Mouse (Mus musculus) right cerebral cortex, postnatal 25 days (tissue): Measurements from ENCODE around the gene Mettl2.
"Not testable (repeated sequence)": the region's sequence is repeated elsewhere in the genome, so short reads cannot be mapped to it uniquely, and the experiment has no call there.

Experiments used
- DNase-seq: peaks from one replicate; pipeline ENCODE4 v3.0.0; 2022

Mettl2 gene

DNA sequence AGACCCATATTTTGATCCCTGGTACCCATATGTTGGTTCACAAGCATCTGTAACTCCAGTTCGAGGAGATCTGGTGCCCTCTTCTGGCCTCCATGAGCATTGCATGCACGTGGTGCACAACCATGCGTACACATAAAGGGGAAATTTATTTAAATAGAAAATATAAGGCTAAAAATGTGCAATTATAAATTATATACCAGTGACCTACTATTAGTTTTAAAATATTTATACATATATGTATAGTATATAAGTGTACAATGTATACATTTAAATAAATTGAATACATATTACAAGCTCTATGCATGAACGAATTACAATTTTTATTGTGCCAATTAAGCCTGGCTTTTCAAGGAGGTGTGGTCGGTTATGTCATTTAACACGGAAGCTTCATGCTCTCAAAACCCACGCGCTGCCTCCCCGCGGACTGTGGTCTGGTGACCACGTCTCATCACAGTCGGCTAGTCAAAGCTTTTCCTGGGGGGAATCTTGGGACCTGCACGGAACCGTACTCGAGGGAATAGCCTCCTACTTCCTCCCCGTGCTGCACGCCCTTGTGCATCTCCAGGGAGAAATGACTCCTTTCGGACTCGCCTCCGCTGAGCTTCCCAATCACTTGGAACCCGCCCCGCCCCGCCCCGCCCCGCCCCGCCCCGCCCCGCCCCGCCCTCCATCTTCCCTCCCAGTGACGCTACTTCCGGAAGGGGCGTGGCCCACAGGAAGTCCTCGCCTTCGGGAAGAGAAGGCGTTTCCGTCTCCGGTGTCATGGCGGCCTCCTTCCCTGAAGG, at the start of gene Mettl2:
Gene Mettl2, plus strand, starts transcription at position 691 of the 785 bp plus-strand sequence.
- DNase-seq, result peak; percentile 84

DNA sequence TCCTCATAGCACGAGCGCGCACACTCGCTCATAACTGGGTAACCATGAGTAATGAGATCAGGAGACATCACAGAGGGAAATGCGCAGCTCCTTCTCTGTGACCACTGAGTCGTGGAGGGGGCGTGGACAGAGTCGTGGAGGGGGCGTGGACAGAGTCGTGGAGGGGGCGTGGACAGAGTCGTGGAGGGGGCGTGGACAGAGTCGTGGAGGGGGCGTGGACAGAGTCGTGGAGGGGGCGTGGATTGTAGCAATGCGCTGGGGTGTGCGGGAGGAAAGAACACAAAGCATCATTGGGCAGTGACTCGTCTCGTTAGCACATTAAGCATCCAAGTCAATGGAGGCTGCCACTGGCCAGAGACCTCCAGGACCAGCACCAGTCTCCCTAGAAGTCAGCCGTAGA, 13.8 kb upstream of the Mettl2 start:
- not testable (repeated sequence) for DNase-seq

DNA sequence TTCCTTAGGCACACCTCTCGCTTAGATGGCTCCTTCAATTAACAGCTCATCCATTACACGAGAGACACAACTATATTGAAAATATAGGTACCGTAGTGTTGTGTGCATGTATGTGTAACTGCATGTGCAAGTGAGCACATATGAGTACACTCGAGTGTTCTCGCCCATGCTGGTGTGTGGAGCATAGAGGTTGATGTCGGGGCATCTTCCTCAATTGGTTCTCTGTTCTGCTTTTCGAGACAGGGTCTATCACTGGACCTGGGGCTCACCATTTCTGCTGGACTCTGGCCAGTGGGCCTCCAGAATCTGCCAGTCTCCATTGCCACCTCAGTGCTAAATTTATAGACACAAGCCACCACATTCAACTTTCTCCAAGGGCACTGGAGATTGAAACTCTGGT, 8.4 kb upstream of the Mettl2 start:
- DNase-seq, result no peak

DNA sequence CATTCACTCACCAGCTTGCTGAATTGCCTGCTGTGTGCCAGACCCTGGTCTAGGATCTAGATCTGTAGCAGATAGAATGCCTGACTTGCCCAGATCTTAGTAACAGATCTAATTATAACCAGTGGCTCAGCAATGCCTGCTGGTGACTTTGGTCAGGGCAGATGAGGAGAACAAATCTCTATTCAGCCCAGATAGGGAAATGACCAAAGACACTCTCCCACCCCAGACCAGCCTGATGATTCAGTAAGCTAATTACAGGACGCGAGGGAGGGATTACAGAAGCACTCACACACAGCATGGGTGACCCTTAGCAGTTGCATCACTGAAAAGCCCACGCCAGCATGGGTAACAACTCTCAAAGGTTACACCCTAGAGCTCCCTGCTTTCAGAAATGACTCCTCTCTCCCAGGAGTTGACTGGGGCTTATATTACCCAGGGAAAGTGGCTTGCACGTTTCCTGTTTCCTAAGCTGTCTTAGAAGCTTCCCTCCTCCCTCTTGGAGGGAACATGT, 5.6 kb upstream of the Mettl2 start:
- no peak for DNase-seq

DNA sequence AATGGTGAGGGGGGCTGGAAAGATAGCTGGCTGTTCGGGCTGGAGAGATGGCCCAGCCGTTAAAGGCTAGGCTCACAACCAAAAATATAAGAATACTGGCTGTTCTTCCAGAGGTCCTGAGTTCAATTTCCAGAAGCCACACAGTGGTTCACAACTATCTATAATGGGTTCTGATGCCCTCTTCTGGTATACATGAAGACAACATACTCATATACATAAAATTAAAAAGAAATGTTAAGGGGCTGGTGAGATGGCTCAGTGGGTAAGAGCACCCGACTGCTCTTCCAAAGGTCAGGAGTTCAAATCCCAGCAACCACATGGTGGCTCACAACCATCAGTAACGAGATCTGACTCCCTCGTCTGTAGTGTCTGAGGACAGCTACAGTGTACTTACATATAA, 4.4 kb upstream of the Mettl2 start:
- DNase-seq, result not testable (repeated sequence)

DNA sequence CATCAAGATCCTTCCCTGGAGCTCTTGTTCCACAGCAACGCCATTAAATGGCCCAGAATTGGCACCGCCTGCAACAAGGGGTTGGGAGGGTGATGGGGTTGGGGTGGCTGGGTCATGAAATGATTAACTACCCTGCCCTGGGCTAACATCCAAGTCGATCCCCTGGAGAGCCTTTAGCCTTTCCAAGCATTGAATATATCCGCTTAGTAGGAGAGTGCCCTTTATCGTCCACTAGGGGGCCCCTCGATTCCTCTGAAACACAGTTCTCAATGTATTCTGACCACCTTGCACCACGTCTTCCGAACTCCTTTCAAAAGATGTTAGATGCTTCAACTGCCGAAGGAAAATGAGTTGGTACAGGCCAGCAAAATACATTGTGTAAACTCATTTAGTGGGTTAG, 2.2 kb upstream of the Mettl2 start:
- no peak for DNase-seq

DNA sequence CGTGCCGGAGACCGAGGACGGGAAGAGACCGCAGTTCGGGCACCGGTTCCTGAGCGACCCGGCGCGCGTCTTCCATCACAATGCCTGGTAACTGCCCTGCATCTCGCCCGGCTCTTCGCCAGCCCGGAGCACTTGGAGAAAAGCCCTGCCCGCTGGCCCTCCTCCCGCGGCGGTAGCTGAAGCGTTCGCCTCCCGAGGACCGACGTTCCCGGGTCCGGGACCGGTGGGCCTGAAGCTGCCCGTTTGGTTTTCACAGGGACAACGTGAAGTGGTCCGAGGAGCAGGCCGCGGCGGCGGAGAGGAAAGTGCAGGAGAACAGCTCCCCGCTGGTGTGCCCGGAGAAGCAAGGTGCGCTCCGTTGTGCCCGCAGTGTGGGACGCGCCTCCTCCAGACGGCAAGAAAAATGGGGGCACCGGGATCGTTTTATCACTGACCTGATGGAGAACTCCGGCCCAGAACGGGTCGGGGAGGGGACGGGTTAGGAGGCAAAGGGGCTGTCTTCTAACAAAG, 350 bp downstream of the Mettl2 start:
- DNase-seq, result no peak

DNA sequence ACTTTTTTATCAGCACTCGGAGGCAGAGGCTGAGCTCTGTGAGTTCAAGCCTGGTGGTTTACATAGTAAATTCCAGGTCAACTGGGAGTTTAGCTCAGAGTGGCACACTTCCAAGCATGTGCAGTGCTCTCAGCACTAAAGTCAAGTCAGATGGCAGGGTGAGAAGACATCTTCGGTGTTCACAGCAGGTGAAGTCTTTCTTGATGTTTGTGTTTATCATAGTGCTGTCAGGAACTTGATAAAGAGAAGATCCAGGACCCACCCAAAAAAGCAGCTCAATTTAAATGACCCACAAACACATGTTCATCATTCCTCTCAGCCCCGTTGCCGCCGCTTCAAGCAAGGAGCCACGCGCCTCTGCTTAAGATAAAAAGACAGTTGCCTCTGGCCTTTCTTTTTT, 9.5 kb downstream of the Mettl2 start:
- DNase-seq, result no peak

DNA sequence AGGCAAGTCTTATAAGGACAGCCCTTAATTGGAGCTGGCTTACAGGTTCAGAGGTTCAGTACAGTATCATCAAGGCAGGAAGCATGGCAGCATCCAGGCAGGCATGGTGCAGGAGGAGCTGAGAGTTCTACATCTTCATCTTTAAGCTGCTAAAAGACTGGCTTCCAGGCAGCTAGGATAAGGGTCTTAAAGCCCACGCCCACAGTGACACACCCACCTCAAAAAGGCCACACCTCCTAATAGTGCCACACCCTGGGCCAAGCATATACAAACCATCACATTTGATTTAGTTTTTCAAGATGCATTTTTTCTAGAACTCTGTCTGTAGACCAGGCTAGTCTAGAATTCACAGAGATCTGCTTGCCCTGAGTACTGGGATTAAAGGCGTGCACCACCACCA, 11.0 kb downstream of the Mettl2 start:
- not testable (repeated sequence) for DNase-seq

DNA sequence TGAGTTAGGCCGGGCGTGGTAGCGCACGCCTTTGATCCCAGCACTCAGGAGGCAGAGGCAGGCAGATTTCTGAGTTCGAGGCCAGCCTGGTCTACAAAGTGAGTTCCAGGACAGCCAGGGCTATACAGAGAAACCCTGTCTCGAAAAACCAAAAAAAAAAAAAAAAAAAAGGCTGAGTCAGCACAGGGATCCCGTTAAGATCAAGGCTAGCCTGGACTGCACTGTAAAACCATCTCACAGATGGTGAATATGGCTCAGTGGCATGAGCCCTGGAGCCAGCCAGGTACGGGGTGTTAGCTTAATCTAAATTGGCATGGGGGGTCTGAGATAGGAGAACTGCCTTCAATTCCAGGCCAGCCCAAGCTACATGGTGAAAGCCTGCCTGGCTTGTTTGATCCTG, 14.3 kb downstream of the Mettl2 start:
- not testable (repeated sequence) for DNase-seq

DNA sequence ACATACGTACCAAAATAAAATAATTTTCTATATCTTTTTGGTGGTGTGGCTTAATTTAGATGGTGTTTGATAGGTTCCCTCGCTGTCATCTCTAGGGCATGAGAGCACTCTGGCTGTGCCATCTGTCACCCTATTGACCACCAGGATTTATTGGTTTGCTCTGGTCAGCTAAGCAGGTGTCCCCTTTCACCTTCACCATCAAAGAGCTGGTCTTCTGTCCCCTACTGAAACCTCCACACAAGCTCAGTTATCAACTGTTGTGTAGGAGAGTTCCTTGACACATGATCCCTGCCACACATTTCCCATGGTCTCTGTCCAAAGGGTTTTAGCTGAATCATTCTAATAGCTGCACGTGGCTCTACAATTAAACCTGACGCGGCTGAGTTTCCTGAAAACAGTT, 14.9 kb downstream of the Mettl2 start:
- no peak for DNase-seq

DNA sequence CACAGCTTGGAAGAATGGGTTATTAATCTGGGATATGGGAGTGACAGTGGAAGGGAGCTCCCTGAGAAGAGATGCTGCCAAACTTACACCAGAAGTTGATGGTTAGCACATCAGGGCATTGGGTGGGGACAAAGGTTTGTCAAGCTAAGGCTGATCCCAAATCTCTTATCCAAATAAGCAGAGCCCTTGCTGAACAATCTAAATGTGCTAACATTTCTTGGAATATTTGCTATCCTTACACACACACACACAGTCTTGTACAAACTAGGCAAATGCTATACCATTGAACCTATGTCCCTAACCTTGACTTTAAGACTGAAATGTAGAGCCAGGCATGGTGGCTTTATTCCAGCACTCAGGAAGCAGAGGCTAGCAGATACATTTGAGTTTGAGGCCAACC, 17.3 kb downstream of the Mettl2 start:
- no peak for DNase-seq

DNA sequence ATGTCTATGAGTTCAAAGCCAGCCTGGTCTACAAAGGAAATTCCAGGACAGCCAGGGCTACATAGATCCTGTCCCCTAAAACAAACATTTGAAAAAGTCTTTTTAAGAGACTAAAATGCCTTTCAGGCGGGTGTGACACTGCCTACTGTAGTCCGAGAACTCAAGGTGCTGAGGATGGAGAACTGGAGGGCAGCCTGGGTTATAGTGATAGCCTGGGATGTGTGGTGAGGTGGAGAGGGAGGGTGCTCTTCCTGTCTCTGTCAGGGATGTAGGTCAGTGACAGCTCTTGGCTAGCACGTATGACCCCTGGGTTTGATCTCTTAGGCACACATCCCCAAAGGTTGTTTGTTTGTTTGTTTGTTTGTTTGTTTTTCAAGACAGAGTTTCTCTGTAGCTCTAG, 17.9 kb downstream of the Mettl2 start:
- DNase-seq, result no peak

DNA sequence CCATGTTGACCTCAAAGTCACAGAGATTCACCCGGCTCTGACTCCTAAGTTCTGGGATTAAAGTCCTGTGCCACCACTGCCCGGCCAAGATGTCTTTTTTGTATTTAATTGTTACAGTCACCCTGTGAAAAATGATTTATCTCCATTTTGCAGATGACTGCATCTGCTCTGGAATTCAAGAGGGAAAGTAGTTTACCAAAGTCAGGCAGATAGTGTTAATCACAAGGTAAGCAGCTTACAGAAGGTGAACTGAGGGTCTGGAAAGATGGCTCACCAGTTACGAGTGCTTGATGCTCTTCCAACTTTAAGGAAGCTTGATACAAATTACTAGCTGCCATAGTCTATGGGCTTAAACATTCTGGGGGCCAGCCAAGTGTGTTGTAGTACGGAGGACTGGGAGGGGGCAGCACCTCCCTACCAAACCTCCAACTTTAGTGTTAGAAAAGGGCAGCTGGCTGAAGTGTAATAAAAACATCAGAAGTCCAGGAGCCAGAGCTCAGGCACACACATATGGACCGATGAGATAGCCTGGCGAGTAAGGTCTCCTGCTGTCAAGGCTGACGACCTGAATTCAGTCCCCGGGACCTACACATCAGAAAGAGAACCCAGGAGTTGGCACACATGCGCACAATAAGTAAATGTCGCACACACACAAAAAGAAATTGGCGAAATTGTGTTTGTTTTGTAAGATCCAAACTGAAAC, 18.4 kb downstream of the Mettl2 start:
- no peak for DNase-seq

DNA sequence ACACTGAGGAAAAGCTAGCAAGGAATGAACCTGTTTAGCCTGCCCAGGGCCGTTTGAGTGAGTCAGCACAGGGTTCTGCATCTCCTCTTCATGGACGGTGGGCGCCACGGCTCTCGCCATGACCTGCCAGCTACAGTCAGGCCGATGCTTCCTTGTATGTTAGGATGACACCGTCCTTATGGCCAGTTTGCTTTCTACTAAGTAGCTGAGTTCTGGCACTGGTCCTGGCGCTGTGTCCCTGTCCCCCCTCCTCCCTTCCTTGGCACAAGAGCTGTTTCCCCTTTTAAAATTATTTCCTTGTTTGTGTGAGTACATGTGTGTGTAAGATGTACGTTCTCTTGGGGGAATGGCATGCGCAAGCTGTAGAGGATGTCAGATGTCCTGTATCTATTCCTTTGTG, 19.0 kb downstream of the Mettl2 start:
- no peak for DNase-seq

DNA sequence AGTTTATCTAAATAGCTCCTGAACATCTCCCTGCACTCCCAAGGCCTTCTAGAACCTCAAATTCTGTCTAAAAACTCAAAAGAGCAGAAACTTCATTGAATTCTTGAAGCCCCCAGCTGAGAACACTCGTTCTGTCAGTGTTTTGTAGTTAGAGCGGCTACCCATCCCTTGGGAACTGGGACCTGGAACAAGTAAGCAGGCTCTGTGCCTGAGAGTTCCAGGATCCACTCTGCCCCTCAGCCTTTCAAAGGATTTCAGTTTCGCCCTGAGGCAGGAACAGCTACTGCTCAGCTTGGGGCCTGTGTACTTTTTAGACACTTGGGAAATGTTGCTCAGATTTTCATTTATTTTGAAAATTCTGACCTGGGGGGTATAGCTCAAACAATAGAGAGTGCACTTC, 20.4 kb downstream of the Mettl2 start, which contains the start of gene Gm10842:
Gene Gm10842, plus strand, starts transcription at position 301 of the 400 bp plus-strand sequence.
- no peak for DNase-seq

DNA sequence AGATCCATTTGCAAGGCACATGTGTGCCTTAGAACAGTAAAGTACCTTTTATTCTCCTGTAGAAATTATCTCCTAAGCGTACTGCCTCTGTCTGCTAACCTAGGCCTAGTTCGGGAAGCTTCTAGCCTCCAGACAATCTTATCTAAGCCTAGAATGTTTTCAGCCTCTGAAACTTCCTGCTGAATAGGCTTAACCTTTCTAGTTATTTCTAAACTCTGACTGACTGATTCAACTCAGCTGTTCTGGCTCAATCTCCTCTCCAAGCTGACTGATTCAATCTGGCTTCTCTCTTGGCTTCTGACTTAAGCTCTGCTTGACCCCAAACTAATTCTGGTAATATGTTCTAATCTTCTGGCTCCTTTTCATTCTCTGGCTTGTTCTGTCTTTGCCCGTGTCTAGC, 23.1 kb downstream of the Mettl2 start:
- no peak for DNase-seq

DNA sequence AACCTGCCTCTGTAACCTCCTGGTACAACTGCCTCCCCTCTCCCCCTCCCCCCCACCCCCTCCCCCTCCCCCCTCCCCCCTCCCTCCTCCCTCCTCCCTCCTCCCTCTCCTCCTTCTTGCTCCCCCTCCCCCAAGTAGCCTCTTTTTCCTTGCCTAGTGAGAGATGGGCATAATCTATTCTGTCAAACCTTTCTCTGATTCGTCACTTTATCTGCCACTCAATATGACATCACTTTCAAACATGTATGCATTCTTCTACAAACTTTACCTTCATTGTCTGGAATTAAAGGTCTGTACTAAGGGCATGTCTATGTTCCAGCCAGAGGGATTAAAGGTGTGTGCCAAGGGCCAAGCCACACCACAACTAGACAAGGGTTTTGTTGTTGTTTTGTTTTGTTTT, 23.5 kb downstream of the Mettl2 start:
- DNase-seq, result no peak

DNA sequence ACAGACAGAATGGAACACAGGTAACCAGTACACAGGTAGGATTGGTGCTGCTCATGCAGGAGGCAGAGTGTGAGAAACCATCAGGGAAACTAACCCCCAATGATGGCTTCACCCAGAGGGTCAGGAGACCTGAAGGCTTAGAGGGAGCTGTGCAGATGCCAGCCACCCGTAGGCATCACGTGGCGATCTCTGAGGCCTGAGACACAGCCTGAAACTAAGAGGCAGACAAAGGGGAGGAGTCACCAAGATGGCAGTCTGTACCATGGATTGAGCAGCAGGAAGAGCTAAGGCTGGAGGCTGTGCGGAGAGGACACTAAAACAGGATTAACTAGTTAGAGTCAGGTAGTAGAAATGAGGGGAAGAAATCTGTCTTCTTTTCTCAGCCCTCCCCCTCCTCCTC, 24.5 kb downstream of the Mettl2 start:
- DNase-seq, result no peak

DNA sequence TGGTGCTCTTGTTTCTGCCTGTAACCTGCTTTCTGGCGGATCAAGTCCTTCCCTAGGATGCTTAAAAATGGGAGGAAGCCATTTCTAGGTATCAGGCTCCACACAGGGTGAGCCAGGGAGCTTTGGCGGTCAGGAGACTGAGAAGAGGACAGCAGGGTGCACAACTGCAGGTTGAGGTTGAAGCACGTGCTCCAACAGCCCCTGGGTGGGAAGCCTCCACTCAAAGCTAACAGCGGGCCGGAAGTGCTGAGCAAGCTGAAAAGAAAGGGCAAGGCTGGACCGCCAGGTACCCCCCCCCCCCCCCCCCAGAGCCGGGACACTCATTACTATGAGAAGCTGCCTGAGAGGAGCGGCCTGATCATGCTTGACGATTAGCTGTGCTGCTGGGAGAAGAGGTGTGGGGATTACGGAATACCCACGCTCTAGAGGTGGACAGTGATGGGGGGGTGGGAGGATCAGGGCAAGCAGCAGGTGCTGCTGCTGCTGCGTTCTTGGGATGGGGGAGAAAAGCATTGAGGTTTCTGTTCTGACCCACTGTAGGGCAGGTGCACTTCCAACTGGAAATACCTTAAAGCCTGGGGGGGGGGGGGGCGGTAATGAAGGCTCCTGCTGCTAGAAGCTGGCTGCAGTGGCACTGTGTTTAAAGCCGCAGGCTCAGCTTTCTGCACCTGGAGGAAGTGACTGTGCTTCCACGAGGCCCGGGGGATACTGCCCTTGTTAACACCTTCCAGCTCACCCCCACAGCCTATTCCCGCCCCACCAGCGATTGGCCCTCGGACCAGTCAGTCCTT, 25.2 kb downstream of the Mettl2 start:
- DNase-seq, result no peak

DNA sequence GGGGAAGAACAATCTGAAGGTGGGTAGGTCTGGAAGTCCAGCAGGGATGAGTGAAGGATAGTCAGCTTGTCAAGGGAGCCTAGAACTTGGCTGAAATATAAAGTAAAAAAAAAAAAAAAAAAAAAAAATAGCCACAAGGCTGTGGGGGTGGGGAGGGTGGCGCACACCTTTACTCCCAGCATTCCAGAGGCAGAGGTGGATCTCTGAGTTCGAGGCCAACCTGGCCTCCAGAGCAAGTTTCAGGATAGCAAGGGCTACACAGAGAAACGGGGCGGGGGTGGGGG, 25.7 kb downstream of the Mettl2 start:
- DNase-seq, result no peak

DNA sequence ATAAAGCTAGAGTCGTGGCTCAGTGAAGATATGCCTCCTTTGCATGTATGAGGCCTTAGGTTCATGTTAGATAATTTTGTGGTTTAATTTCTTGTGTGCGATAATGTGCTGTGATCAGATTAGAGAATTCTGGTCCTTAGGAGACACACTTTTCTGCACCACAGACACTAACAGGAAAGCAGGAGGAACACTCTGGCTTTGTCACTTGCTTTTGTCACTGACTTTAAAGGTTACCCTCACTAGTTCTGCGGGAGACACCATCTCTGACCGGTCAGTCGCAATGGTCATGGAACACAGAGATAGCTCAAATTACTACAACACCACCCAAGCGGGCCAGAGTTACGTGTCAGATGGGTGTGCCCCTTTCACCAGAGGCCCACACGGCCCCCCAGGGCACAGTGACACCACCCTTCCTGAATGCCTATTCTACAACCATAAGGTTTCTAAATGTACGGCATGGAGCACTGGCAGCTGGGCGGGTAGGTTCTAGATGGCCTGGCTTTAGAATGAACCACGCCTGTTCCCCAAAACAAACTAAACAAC, 26.2 kb downstream of the Mettl2 start:
- DNase-seq, result no peak
